Mouse (Mus musculus) liver, adult 2 months (tissue): ENCODE measurements around the gene Gm21974.

Experiments used
- CTCF ChIP-seq: fragments of 200-500 bp; IDR thresholded peaks from 2 replicates; pipeline ENCODE4 v1.5.1; 2011; ENCODE audit warnings: low read depth, low read length, control low read depth
- POLR2A ChIP-seq: fragments of 200-500 bp; IDR thresholded peaks from 2 replicates; pipeline ENCODE4 v1.6.1; 2011; ENCODE audit warnings: low read length, control low read depth; ENCODE audit not compliant: insufficient read depth; ENCODE audit errors: extremely low read depth

DNA sequence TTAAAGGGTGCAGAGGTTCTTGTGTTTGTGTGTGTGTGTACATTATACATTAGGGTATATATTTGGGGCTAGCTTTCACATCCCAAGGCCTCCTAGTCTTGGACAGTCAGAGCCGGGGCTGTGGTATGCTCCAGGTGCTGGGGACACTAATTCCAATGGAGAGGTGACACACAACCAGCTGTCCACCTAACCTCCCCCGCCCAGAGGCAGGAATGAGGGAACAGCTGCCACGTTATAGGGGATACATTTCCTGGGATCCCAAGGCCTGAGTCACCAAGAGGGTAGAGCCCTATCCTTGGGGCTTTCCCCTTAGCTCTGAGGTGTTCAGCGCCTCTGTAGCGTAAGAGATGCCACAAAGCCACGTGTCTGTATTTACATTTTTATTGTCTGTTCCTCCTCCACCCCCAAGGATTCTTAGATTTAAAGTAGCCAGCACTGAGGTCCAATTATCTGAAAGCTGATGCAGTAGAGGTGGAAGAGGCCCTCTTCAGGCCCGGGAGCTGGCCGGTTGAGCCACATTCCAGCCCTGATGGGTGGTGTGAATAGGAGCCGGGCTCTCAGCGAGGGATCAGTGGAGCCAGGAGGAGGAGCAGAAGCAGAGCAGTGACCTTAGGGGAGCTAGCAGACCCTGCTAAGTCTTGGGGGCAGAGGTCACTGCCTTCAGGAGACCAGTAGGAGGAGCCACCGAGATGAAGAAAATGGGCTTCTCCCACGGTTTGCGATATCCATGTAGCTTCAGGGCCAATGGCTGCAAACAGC is 37.2 kb upstream of the Gm21974 start:
- TF ChIP-seq CTCF: no peak
- no peak for TF ChIP-seq POLR2A
